Mouse (Mus musculus): ENCODE results near the gene Tssk6. TPM values are rescaled to one million over a fixed set of nuclear protein-coding genes. Genes with fewer than 3 reads are reported as not detected.

Tssk6 gene
- polyA plus RNA-seq, 1 experiment = 1.8 TPM

GRCm38 (mm10) chr8:69950300-69950699 lies 48.3 kb downstream of the Tssk6 start:
- peaks cover 11% of the 10 kb centered on the region; the same call in 1 of the 2 replicates for H3K36me3 ChIP-seq (ENCODE audit: control insufficient read depth, insufficient read depth, low read length)
- 0 out of 2 replicates have a peak, but pooled peaks cover 2% of the 10 kb centered on the region for H3K4me1 ChIP-seq (replicated peaks; ENCODE audit: control insufficient read depth, insufficient read depth, low read length)
- H3K27ac ChIP-seq (ENCODE audit: control insufficient read depth, insufficient read depth, low read length) = no peak overlapping the region
- no peaks in the 10 kb centered on the region for H3K27me3 ChIP-seq (ENCODE audit: control insufficient read depth, insufficient read depth, low read length)
- 97% methylated on average over 2 of the region's 2 CpGs for WGBS
- DNase-seq = no peak
- no peak for TF ChIP-seq CTCF (IDR thresholded peaks at IDR 0.05; ENCODE audit: borderline replicate concordance, control insufficient read depth, extremely low read depth, insufficient read depth, low read length, poor library complexity)
- TF ChIP-seq POLR2A (IDR thresholded peaks at IDR 0.05; ENCODE audit: control insufficient read depth, extremely low read depth, insufficient read depth, low read length, poor library complexity) = no peak
- H3K4me3 ChIP-seq (ENCODE audit: control insufficient read depth, insufficient read depth, low read length) = no peak overlapping the region

Other genes with a start within 250 kb of the Tssk6 start
- gene Zfp964, start 247.7 kb upstream of the Tssk6 start, polyA plus RNA-seq (2012; rRNA removed) = 0.26 and 0.27 TPM in 2 replicates
- 3.8 and 4.1 TPM in 2 replicates for gene Zfp869, start 191.5 kb upstream of the Tssk6 start, polyA plus RNA-seq (2012; rRNA removed)
- gene Zfp963, start 152.2 kb upstream of the Tssk6 start, polyA plus RNA-seq (2012; rRNA removed) = 2.1 and 3.3 TPM in 2 replicates
- gene Gm20422, start 127.3 kb upstream of the Tssk6 start, polyA plus RNA-seq (2012; rRNA removed) = 1.3 TPM in 1 of 2 replicates, not detected in the other
- 213 and 231 TPM in 2 replicates for gene Atp13a1, start 111.0 kb upstream of the Tssk6 start, polyA plus RNA-seq (2012; rRNA removed)
- gene Zfp866, start 111.0 kb upstream of the Tssk6 start, polyA plus RNA-seq (2012; rRNA removed) = 24.4 and 25.6 TPM in 2 replicates
- 169 and 195 TPM in 2 replicates for gene Gmip, start 93.5 kb upstream of the Tssk6 start, polyA plus RNA-seq (2012; rRNA removed)
- 10.3 and 12.0 TPM in 2 replicates for gene Lpar2, start 79.8 kb upstream of the Tssk6 start, polyA plus RNA-seq (2012; rRNA removed)
- gene Pbx4, start 69.7 kb upstream of the Tssk6 start, polyA plus RNA-seq (2012; rRNA removed) = 29.0 and 34.2 TPM in 2 replicates
- 0.75 and 2.2 TPM in 2 replicates for gene Cilp2, start 14.5 kb upstream of the Tssk6 start, polyA plus RNA-seq (2012; rRNA removed)
- 120 and 150 TPM in 2 replicates for gene Ndufa13, start 374 bp downstream of the Tssk6 start, polyA plus RNA-seq (2012; rRNA removed)
- gene Yjefn3, start 528 bp downstream of the Tssk6 start, polyA plus RNA-seq (2012; rRNA removed) = 8.0 and 11.7 TPM in 2 replicates
- gene Gatad2a, start 94.2 kb downstream of the Tssk6 start, polyA plus RNA-seq (2012; rRNA removed) = 84.5 and 116 TPM in 2 replicates
- 186 and 190 TPM in 2 replicates for gene Mau2, start 140.6 kb downstream of the Tssk6 start, polyA plus RNA-seq (2012; rRNA removed)
- 17.8 and 18.1 TPM in 2 replicates for gene Sugp1, start 140.6 kb downstream of the Tssk6 start, polyA plus RNA-seq (2012; rRNA removed)
- gene Tm6sf2, start 170.7 kb downstream of the Tssk6 start, polyA plus RNA-seq (2012; rRNA removed) = 5.1 and 5.9 TPM in 2 replicates
- gene Hapln4, start 181.3 kb downstream of the Tssk6 start, polyA plus RNA-seq (2012; rRNA removed) = 0.11 and 0.15 TPM in 2 replicates
- gene Ncan, start 218.7 kb downstream of the Tssk6 start, polyA plus RNA-seq (2012; rRNA removed) = 0.05 and 0.08 TPM in 2 replicates
- gene Nr2c2ap, start 229.1 kb downstream of the Tssk6 start, polyA plus RNA-seq (2012; rRNA removed) = 20.7 and 26.9 TPM in 2 replicates
- 49.7 and 58.2 TPM in 2 replicates for gene Rfxank, start 237.0 kb downstream of the Tssk6 start, polyA plus RNA-seq (2012; rRNA removed)
- gene Borcs8, start 237.3 kb downstream of the Tssk6 start, polyA plus RNA-seq (2012; rRNA removed) = 174 and 178 TPM in 2 replicates
- 3.5 and 3.6 TPM in 2 replicates for gene Mef2b, start 237.5 kb downstream of the Tssk6 start, polyA plus RNA-seq (2012; rRNA removed)